Mouse (Mus musculus) 3134 (cell line): Measurements from ENCODE around the gene Gm39566.
A peak's percentile ranks its signal among the peaks of the same experiment; 100 is the strongest.

Experiments
- DNase-seq: peaks from one replicate; pipeline ENCODE4 v3.0.0-alpha.2; 2011; ENCODE audit warnings: low spot score; ENCODE audit not compliant: insufficient read length; ENCODE audit errors: extremely low read depth

The Gm39566 gene

GRCm38 (mm10) chr11:69765221-69766125 is 49.6 kb downstream of the Gm39566 start, which contains the start of gene Zbtb4:
Zbtb4 (plus strand) TSS chr11:69765912.
- DNase-seq = peak; percentile 52

- peak; percentile 49 for DNase-seq
Measured at GRCm38 (mm10) chr11:69763551-69763950, 51.5 kb downstream of the Gm39566 start.

- DNase-seq = no peak
Measured at GRCm38 (mm10) chr11:69761868-69762267, 53.2 kb downstream of the Gm39566 start, which contains the start of gene Slc35g3. Slc35g3 (minus strand) TSS chr11:69761968.
